Mouse (Mus musculus) forebrain, embryonic 16.5 days (tissue): ENCODE results near the gene Mbd4. TPM values are rescaled to one million over a fixed set of nuclear protein-coding genes. Genes with fewer than 3 reads are reported as not detected.

Source experiments
- ATAC-seq: fragments of 200-750 bp; cut with Nextera tagmentation; 2 replicates; pipeline ENCODE4 v1.8.0; 2017; ENCODE audit warnings: mild to moderate bottlenecking, moderate library complexity
- H3K27ac ChIP-seq: fragments of 300-500 bp; sonication (generic); 2 replicates; pipeline ENCODE4 v1.5.1; 2014; ENCODE audit warnings: low read length, control low read depth
- H3K27me3 ChIP-seq: fragments of 300-500 bp; sonication (generic); replicated peaks from 2 replicates; pipeline ENCODE4 v1.6.1; 2014; ENCODE audit warnings: low read length; ENCODE audit not compliant: control insufficient read depth, insufficient read depth
- H3K36me3 ChIP-seq: fragments of 300-500 bp; sonication (generic); 2 replicates; pipeline ENCODE4 v1.6.1; 2014; ENCODE audit not compliant: control insufficient read depth, insufficient read depth
- H3K4me1 ChIP-seq: fragments of 300-500 bp; sonication (generic); replicated peaks from 2 replicates; pipeline ENCODE4 v1.6.1; 2014; ENCODE audit warnings: low read length; ENCODE audit not compliant: control insufficient read depth, insufficient read depth
- H3K4me2 ChIP-seq: fragments of 300-500 bp; sonication (generic); 2 replicates; pipeline ENCODE4 v1.6.1; 2014; ENCODE audit warnings: mild to moderate bottlenecking, low read length, control low read depth
- H3K4me3 ChIP-seq: fragments of 300-500 bp; sonication (generic); replicated peaks from 2 replicates; pipeline ENCODE4 v1.5.1; 2014; ENCODE audit warnings: mild to moderate bottlenecking, low read length, control low read depth
- H3K9ac ChIP-seq: fragments of 300-500 bp; sonication (generic); replicated peaks from 2 replicates; pipeline ENCODE4 v1.6.1; 2014; ENCODE audit warnings: low read depth, low read length, control low read depth
- H3K9me3 ChIP-seq: fragments of 300-500 bp; sonication (generic); 2 replicates; pipeline ENCODE4 v1.6.1; 2016; ENCODE audit warnings: low read length; ENCODE audit not compliant: control insufficient read depth
- WGBS: fragments of 180-500 bp; shearing (Covaris S2); extraction: QIAGEN DNeasy Blood & Tissue Kit; methylation state at CpG from one replicate; pipeline ENCODE4 v1.1.7; 2014; 5-methylcytosine and 5-hydroxymethylcytosine counted together
- polyA plus RNA-seq: library from polyadenylated mRNA; unstranded; fragments of >200 nt; fragmentation: Nextera tagmentation; extraction: Ambion mirVana; gene quantifications from 2 replicates; pipeline ENCODE4 v1.2.1, GENCODE M21; 2015

The Mbd4 gene
- polyA plus RNA-seq, 1 experiment from 2014 or later = 14.4 TPM

GRCm38 (mm10) chr6:115852446-115853090 lies 603 bp downstream of the Mbd4 start:
- Histone ChIP-seq H3K36me3 (no peaks in the 10 kb centered on the region), H3K4me1 (peaks cover 19% of the 10 kb centered on the region), H3K27me3 (no peaks in the 10 kb centered on the region), H3K27ac (peak overlapping the region; percentile 70), H3K4me3 (peak overlapping the region; percentile 63), H3K9me3 (no peaks in the 10 kb centered on the region), H3K4me2 (peak overlapping the region; percentile 72), H3K9ac (peak overlapping the region; percentile 56)
- ATAC-seq = no peak; the same call in 1 of the 2 replicates
- 5% methylated on average over 20 of the region's 20 CpGs for WGBS

GRCm38 (mm10) chr6:115848598-115849304 lies 4.4 kb downstream of the Mbd4 start:
- Histone ChIP-seq H3K9ac (no peak overlapping the region), H3K4me1 (peaks cover 11% of the 10 kb centered on the region), H3K4me3 (no peak overlapping the region), H3K27me3 (no peaks in the 10 kb centered on the region), H3K9me3 (no peaks in the 10 kb centered on the region), H3K4me2 (no peak overlapping the region), H3K27ac (no peak overlapping the region), H3K36me3 (no peaks in the 10 kb centered on the region)
- ATAC-seq = no peak
- 94% methylated on average over 10 of the region's 10 CpGs for WGBS

- H3K4me1 ChIP-seq = no peaks in the 10 kb centered on the region; the same call in 1 of the 2 replicates
- H3K9ac ChIP-seq = no peak overlapping the region
- H3K27ac ChIP-seq = no peak overlapping the region
- no peaks in the 10 kb centered on the region for H3K9me3 ChIP-seq
- no peaks in the 10 kb centered on the region; the same call in 1 of the 2 replicates for H3K36me3 ChIP-seq
- H3K4me3 ChIP-seq = no peak overlapping the region
- H3K27me3 ChIP-seq = no peaks in the 10 kb centered on the region
- no peak overlapping the region for H3K4me2 ChIP-seq
- peak; percentile 26; the same call in 1 of the 2 replicates for ATAC-seq
- 57% methylated on average over 5 of the region's 8 CpGs for WGBS
Measured at GRCm38 (mm10) chr6:115846640-115847411, 6.3 kb downstream of the Mbd4 start.

- Histone ChIP-seq H3K27me3 (no peaks in the 10 kb centered on the region), H3K36me3 (no peaks in the 10 kb centered on the region; the same call in 1 of the 2 replicates), H3K4me2 (no peak overlapping the region), H3K9me3 (no peaks in the 10 kb centered on the region), H3K4me1 (no peaks in the 10 kb centered on the region), H3K4me3 (no peak overlapping the region), H3K9ac (no peak overlapping the region), H3K27ac (no peak overlapping the region)
- ATAC-seq = no peak
- 95% methylated on average over 4 of the region's 4 CpGs for WGBS
Measured at GRCm38 (mm10) chr6:115845006-115845405, 8.2 kb downstream of the Mbd4 start.

- H3K36me3 ChIP-seq = no peaks in the 10 kb centered on the region; the same call in 1 of the 2 replicates
- ATAC-seq = peak; percentile 5; the same call in 1 of the 2 replicates
- 67% methylated on average over 5 of the region's 5 CpGs for WGBS
- H3K9me3 ChIP-seq = no peaks in the 10 kb centered on the region
- H3K4me2 ChIP-seq = peak overlapping the region; percentile 86
- peaks cover 10% of the 10 kb centered on the region for H3K4me1 ChIP-seq
- peak overlapping the region; percentile 14; the same call in 1 of the 2 replicates for H3K27ac ChIP-seq
- peak overlapping the region; percentile 48 for H3K4me3 ChIP-seq
- peak overlapping the region; percentile 47; the same call in 1 of the 2 replicates for H3K9ac ChIP-seq
- no peaks in the 10 kb centered on the region for H3K27me3 ChIP-seq
Measured at GRCm38 (mm10) chr6:115838745-115839144, 14.4 kb downstream of the Mbd4 start.

- no peaks in the 10 kb centered on the region; the same call in 1 of the 2 replicates for H3K36me3 ChIP-seq
- no peaks in the 10 kb centered on the region for H3K27me3 ChIP-seq
- ATAC-seq = peak; percentile 98
- peak within 1 kb of the TSS; percentile 61 for H3K27ac ChIP-seq
- peak within 1 kb of the TSS; percentile 47 for H3K9ac ChIP-seq
- H3K4me1 ChIP-seq = peaks cover 10% of the 10 kb centered on the region
- under 1% methylated on average over 19 of the region's 19 CpGs for WGBS
- H3K9me3 ChIP-seq = no peaks in the 10 kb centered on the region
- H3K4me2 ChIP-seq = peak within 1 kb of the TSS; percentile 86
- peak within 1 kb of the TSS; percentile 48 for H3K4me3 ChIP-seq
Measured at GRCm38 (mm10) chr6:115838161-115838597, 15.0 kb downstream of the Mbd4 start, which contains the start of gene Efcab12. Gene Efcab12 (minus strand): TSS chr6:115838412.

GRCm38 (mm10) chr6:115833861-115834260 lies 19.3 kb downstream of the Mbd4 start:
- no peak overlapping the region for H3K4me2 ChIP-seq

GRCm38 (mm10) chr6:115832152-115832850 lies 20.9 kb downstream of the Mbd4 start:
- no peaks in the 10 kb centered on the region for H3K9me3 ChIP-seq
- ATAC-seq = no peak
- H3K4me3 ChIP-seq = no peak overlapping the region
- H3K4me1 ChIP-seq = no peaks in the 10 kb centered on the region
- H3K36me3 ChIP-seq = no peaks in the 10 kb centered on the region
- no peak overlapping the region for H3K27ac ChIP-seq
- no peak overlapping the region for H3K4me2 ChIP-seq
- H3K9ac ChIP-seq = no peak overlapping the region
- H3K27me3 ChIP-seq = no peaks in the 10 kb centered on the region
- WGBS = 97% methylated on average over 2 of the region's 2 CpGs

More at GRCm38 (mm10) chr6:115833861-115834260, 19.3 kb downstream of the Mbd4 start:
- no peaks in the 10 kb centered on the region for H3K36me3 ChIP-seq
- H3K27me3 ChIP-seq = no peaks in the 10 kb centered on the region
- H3K9me3 ChIP-seq = no peaks in the 10 kb centered on the region
- no peak overlapping the region for H3K27ac ChIP-seq
- no peak overlapping the region for H3K4me3 ChIP-seq
- no peak overlapping the region for H3K9ac ChIP-seq
- peaks cover 10% of the 10 kb centered on the region for H3K4me1 ChIP-seq
- ATAC-seq = no peak
